Mouse (Mus musculus): Measurements from ENCODE around the gene Ephx1.
"Not testable (repeated sequence)": the region's sequence is repeated elsewhere in the genome, so short reads cannot be mapped to it uniquely, and the experiment has no call there.

Gene Ephx1

DNA sequence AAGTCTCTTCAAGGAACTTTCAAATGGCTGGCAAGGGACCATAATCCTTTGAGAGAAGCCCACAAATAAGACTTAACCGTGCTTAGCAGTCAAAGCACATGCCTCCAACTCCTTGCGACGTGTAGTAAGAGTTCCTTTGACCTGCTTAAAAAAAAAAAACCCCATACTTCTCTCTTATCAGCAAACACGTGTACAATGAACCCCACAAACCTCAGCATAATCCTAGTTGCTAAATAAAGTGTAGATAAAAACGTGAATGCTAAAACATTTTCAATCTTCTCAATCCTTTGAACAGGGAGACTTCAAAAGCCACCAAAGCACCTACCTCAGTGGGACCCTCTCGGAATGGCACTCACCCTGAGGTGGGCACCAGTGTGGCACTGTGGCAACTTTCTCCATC, 7.3 kb downstream of the Ephx1 start:
- no peak for DNase-seq (ENCODE audit: low spot score)

- no peak for DNase-seq (ENCODE audit: low spot score)
Measured at GRCm38 (mm10) chr1:181012416-181012815, 8.3 kb downstream of the Ephx1 start.

GRCm38 (mm10) chr1:181011601-181012000, 9.1 kb downstream of the Ephx1 start:
- no peak for DNase-seq (ENCODE audit: low spot score)

GRCm38 (mm10) chr1:181010171-181010932, 10.4 kb downstream of the Ephx1 start:
- DNase-seq (ENCODE audit: low spot score): no peak

- DNase-seq (ENCODE audit: low spot score): no peak
Measured at GRCm38 (mm10) chr1:181009754-181010153, 10.9 kb downstream of the Ephx1 start.

DNA sequence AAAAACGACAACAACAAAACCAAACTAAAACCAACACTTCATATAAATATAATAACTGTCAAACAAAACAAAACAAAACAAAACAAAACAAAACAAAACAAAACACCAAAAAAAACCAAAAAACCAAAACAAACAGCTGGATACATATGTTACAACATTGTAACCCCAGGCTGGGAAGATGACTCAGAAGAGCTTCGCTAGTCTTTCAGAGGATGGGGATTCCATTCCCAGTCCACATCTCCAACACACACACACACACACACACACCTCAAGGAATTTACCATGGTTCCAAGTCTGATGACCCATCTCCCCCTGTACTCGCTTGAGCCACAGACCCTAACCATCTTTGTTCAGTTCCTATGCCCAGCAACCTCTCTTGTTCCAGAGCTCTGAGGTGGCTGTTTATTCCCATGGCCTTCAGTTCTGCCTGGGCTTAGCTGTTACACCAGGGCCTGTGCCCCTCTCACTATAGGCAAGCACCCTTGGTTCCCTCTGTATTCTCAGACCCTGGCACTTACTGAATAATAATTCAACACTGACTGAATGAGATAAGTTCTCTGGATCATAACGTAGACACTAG, 11.6 kb downstream of the Ephx1 start:
- no peak for DNase-seq (ENCODE audit: low spot score)

GRCm38 (mm10) chr1:181008266-181008665, 12.4 kb downstream of the Ephx1 start:
- DNase-seq (ENCODE audit: low spot score): no peak

DNA sequence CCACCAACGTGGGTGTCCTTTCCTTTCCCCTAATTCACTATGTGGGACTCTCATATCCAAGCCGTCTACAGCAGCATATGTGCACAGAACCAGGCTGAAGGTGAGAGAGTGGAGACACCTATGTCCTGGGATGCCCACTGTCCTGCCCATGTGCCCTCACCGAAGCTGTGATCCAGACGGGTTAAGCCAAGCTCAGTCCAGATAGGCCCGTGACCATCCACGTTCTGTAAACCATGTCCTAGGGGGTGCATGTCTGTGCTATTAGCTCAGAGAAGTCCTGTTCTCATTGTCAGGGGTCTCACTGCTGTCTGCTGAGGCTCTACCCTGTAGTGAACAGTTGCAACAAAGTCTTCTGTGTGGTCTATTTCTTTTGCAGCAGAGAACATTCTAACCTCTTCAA, 12.9 kb downstream of the Ephx1 start:
- DNase-seq (ENCODE audit: low spot score): no peak

DNA sequence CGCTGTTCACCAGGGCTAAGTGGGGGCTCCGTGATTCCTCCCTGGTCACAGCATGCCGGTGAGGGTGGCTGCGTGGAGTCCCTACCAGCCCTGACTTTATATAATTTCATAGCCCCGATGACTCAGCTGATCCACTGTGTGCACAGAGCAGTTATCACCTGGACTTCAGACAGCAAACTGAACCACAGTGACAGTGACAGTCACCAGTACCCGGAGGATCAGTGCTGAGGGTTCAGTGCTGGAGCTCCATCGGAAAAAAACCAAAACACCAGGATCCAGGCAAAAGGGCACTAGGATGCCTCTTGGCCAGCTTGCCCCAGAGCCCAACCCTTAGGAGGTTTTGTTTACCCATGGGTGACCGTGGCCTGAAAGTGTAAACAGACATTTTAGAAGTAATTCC, 15.4 kb downstream of the Ephx1 start:
- DNase-seq (ENCODE audit: low spot score): no peak

GRCm38 (mm10) chr1:181003790-181004189, 16.9 kb downstream of the Ephx1 start:
- no peak for DNase-seq (ENCODE audit: low spot score)

GRCm38 (mm10) chr1:181001621-181002020, 19.1 kb downstream of the Ephx1 start:
- DNase-seq (ENCODE audit: low spot score): no peak

- no peak for DNase-seq (ENCODE audit: low spot score)
Measured at GRCm38 (mm10) chr1:181001217-181001616, 19.5 kb downstream of the Ephx1 start.

GRCm38 (mm10) chr1:181000501-181001092, 20.1 kb downstream of the Ephx1 start:
- no peak for DNase-seq (ENCODE audit: low spot score)

DNA sequence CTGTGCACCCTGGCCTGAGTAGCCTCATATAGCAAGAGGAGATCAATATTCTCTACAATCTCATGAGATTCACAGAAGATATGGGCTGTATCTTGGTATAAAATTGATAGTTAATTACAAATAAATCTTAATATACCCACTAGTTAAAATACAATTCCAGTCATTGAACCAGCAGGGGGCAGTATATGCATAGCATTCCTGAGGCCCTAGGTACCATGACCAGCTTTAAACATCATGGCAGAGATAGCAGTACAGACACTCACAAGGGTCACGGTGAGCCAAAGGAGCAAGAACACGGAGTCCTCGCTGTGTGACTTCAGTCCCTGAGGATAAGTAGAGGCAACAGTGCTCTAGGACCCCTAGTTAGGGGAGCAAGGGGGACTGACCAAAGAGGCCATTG, 28.6 kb downstream of the Ephx1 start:
- no peak for DNase-seq (ENCODE audit: low spot score)

GRCm38 (mm10) chr1:180990671-180991070, 30.0 kb downstream of the Ephx1 start:
- no peak for DNase-seq (ENCODE audit: low spot score)

- peak; percentile 68 for DNase-seq (ENCODE audit: low spot score)
Measured at GRCm38 (mm10) chr1:180987759-180988158, 32.9 kb downstream of the Ephx1 start.

GRCm38 (mm10) chr1:180986701-180987100, 34.0 kb downstream of the Ephx1 start:
- no peak for DNase-seq (ENCODE audit: low spot score)

DNA sequence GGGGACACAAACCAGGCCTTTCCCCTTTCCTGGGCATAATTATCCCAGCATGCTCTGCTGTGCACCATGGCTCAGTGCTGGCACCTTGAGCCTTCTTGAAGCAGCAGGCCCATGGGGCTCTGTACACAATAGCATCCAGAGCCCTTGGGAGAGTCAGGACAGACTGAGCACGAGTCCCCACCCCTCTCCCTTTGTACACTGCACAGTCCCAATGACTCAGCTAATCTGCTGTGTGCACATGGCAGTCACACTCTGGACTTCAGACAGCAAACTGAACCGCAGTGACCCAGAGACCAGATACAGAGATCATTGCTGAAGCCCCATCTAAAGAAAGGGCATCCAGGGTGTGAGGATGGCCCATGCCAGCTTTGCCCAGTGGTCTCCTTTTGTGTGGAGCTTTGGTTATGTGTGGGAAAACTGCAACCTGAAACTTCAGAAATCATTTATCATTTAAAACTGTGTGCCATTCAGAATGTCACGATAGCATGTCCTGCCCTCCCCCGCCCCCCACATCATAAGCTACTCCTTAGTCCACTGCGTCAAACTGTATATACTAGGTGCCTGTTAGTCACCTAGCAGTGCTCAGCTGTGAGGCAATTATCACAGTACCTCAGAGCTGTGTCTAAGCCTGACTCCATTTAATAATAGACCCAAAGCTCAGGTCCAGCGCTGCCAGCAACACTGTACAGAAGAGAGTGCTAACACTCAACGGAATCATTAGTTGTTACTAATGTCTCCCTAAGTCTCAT, 39.2 kb downstream of the Ephx1 start:
- not testable (repeated sequence) for DNase-seq (ENCODE audit: low spot score)

DNA sequence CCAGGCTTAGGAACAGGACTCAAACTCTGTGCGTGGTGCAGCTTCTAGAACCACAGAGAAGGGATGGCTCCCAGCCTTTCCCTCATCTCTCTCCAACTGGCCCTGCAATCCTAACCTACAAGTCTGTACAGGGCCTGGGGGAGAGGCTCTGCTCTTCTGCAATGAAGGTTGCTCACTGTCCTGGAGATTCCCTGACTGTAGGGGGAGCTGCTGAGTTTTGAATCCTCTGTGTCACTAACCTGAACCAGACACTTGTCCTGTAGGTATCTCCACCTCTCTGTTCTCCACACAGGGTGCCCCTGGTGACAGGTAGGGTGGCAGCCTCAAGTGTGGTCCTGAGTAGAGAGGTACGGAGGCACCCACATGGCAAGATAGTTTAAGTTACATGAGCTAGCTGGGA, 40.2 kb downstream of the Ephx1 start:
- DNase-seq (ENCODE audit: low spot score): no peak

DNA sequence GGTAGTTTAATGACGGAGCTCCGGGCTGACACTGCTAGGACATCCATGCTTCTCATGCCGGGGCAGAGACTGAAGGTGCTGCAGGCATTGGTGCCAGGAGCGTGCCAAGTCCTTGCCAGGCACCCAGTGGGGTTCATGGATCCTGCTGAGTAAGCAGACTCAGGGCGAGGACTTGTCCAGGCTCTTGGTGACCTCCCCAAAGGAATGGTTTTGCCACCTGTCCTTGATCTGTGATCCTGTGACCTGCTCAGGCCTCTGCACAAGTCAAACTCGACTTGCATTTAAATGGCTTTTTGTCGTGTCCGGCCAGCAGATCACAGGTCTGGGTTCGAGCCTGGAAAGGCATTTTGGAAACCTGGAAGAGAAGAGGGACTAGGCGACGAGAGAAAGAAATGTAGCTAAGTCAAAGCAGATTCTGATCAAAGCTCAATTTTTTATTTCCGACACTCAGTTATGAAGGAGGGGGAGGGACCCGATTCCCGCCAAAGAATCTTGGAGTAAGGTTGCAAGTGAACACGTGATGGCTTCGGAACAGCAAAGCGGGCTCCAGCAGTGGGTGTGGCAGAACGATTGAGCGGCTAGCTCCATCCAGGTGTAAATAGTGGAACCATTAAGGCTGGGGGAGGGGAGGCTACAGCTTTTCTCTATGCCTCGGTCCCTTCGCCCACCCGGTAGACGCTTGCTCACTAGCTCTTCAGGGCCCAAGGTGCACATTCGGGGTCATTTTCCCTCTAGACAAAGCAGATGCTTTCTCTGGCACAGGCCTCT, 41.0 kb downstream of the Ephx1 start:
- no peak for DNase-seq (ENCODE audit: low spot score)

DNA sequence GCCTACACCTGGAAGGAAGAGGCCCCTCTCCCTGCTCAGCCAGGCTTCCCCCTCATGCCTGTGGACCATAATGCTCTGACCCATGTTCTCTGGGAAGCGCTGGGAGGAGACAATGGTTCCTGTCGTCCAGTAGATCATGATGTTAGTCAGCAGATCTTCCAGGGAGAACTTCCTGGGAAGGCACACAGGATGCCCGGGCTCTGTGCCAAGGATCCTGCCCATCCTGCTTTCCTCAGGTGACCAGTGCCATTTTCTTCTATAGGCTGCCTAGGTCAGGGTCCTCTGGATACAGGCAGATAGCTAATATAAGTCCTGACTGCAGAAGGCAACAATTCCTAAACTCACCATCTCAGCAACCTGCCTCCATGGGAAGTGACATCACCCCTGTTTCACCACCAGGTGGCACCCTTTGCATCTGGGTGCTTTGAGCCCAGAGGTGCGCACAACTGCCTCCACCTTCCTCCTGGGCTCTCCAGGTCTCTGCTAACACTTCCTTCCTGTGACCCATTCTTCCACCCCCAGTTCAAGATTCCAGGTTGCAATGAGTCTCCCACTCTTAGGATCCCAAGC, 44.5 kb downstream of the Ephx1 start:
- peak; percentile 47 for DNase-seq (ENCODE audit: low spot score)
